Mouse (Mus musculus): Measurements from ENCODE around the gene Pthlh. TPM values are rescaled to one million over a fixed set of nuclear protein-coding genes. Genes with fewer than 3 reads are reported as not detected.
"Not testable (repeated sequence)": the region's sequence is repeated elsewhere in the genome, so short reads cannot be mapped to it uniquely, and the experiment has no call there.

Gene Pthlh
- polyA plus RNA-seq (2015; fragmentation: Nextera tagmentation; extraction: Ambion mirVana) = 1.4 and 2.5 TPM in 2 replicates

DNA sequence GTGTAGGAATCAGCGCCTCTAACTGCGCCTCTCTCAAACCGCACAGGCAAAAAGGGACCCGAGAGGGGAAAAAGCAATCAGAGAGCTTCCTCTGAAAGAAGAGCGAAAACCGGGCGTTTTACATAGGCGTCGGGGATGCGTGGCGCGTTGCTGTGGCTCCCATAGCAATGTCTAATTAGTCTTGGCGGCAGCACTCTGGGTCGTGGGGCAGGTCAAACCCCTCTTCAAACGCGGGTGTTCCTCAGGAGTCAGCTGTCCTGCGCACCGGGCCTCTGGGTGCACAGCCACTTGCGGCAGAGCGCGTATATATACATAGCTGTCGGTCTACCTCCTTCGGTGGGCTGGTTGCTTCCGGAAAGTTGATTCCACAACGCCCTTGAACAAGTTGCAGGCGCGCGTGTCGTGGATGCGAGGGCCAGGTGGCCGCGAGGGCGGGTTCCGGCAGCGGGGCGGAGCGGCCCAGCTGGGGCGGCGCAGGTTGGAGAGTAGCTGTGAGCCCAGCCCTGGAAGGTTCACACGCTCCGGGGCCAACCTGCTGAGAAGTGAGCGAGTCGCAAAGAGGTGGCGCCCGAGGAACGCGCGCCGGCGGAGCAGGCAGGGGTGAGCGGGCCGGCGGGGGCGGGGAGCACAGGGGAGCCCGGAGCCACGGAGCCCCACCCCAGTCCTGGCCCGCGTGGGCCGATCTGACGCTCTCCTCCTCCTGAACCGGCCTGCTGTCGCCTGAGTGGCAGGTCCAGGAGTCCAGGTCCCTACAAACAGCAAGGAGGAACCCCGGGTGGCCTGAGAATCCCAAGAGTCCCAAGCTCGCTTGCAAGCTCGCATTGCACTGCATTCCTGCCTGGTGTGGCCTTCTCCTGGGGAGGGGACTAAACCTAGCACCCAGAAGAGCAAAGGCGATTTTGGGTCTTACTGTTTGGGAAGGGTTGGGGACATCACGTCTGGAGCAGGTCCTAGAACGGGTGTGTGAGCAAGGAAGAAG is at the start of gene Pthlh:
Gene Pthlh, minus strand, starts transcription at position 597 of the 979 bp plus-strand sequence.
- Histone ChIP-seq H3K4me2 (ENCODE audit: low read length) (peak within 1 kb of the TSS; percentile 80), H3K4me1 (replicated peaks; ENCODE audit: insufficient read depth, low read length) (peaks cover 8% of the 10 kb centered on the region; the same call in 1 of the 2 replicates), H3K36me3 (ENCODE audit: insufficient read depth, low read length) (no peaks in the 10 kb centered on the region), H3K9ac (ENCODE audit: low read depth, low read length) (peak within 1 kb of the TSS; percentile 37; the same call in 1 of the 2 replicates), H3K27me3 (ENCODE audit: insufficient read depth, low read length) (peaks cover 8% of the 10 kb centered on the region; the same call in 1 of the 2 replicates), H3K4me3 (replicated peaks; ENCODE audit: low read depth, low read length) (peak within 1 kb of the TSS; percentile 42), H3K27ac (no peak within 1 kb of the TSS), H3K9me3 (replicated peaks; ENCODE audit: low read length) (no peaks in the 10 kb centered on the region)
- DNase-seq (ENCODE audit: low spot score) (peak; percentile 75), ATAC-seq (replicated peaks; ENCODE audit: low FRiP score, low read depth) (peak; percentile 84)
- TF ChIP-seq CTCF (IDR thresholded peaks at IDR 0.05; ENCODE audit: low read depth) = peak; percentile 44; the same call in 1 of the 2 replicates
- 1% methylated on average over 68 of the region's 68 CpGs for WGBS

DNA sequence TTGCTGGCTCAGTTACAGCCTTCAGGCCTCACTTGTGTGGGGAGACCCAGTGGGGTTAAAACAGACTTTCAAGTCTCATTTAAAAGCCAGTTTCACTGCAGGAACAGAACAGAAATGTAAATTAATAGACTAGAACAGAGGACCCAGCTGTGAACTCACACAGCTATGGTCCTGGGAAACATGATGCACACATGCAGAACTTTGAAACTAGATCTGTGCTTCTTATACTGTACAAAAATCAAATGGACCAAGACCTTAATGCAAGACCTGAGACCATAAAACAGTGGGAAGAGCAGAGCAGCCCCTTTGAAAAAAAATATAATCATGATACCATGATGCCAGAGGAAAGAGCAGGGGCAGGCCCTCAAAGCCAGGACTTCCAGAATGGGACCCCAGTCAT is 49.3 kb upstream of the Pthlh start:
- H3K4me1 ChIP-seq (replicated peaks; ENCODE audit: insufficient read depth, low read length) = no peaks in the 10 kb centered on the region
- H3K36me3 ChIP-seq (ENCODE audit: insufficient read depth, low read length) = no peaks in the 10 kb centered on the region
- ATAC-seq (replicated peaks; ENCODE audit: low FRiP score, low read depth) (no peak), DNase-seq (ENCODE audit: low spot score) (peak; percentile 43)
- H3K4me2 ChIP-seq (ENCODE audit: low read length) = no peak overlapping the region
- H3K9ac ChIP-seq (ENCODE audit: low read depth, low read length) = no peak overlapping the region
- no peak overlapping the region for H3K4me3 ChIP-seq (replicated peaks; ENCODE audit: low read depth, low read length)
- H3K27me3 ChIP-seq (ENCODE audit: insufficient read depth, low read length) = no peaks in the 10 kb centered on the region
- no peaks in the 10 kb centered on the region for H3K9me3 ChIP-seq (replicated peaks; ENCODE audit: low read length)
- no peak for TF ChIP-seq CTCF (IDR thresholded peaks at IDR 0.05; ENCODE audit: low read depth)
- H3K27ac ChIP-seq = no peak overlapping the region

DNA sequence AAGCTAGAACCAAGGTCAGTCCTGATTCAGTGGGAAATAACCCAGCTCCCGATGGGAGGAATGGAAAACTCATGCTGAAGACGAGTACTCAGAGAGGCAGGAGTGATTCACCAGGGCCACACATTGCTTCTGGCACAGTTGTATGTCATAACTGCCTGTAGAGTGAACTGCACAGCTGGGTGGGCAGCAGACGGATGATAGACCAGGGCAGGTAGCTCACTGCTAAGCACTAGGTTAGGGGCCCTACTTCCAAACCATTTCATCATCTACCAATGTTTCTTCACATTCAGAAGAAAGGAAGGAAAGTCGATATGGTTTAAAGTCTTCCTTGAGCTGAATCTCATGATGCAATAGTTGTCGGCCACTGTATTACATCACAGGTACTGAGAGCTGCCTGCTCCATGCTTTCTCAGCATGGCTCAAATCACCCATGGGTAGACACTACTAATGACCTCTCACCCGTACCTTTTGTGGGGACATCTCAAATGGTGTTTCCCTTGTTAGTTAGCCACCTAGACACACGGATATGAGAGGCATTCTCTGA is 46.5 kb upstream of the Pthlh start:
- TF ChIP-seq CTCF (IDR thresholded peaks at IDR 0.05; ENCODE audit: low read depth) = no peak
- no peak overlapping the region for H3K9ac ChIP-seq (ENCODE audit: low read depth, low read length)
- H3K27ac ChIP-seq = no peak overlapping the region
- WGBS = 85% methylated on average over 7 of the region's 7 CpGs
- DNase-seq (ENCODE audit: low spot score) (no peak), ATAC-seq (replicated peaks; ENCODE audit: low FRiP score, low read depth) (no peak)
- H3K4me3 ChIP-seq (replicated peaks; ENCODE audit: low read depth, low read length) = no peak overlapping the region
- no peaks in the 10 kb centered on the region for H3K9me3 ChIP-seq (replicated peaks; ENCODE audit: low read length)
- no peaks in the 10 kb centered on the region for H3K36me3 ChIP-seq (ENCODE audit: insufficient read depth, low read length)
- no peaks in the 10 kb centered on the region for H3K4me1 ChIP-seq (replicated peaks; ENCODE audit: insufficient read depth, low read length)
- no peaks in the 10 kb centered on the region for H3K27me3 ChIP-seq (ENCODE audit: insufficient read depth, low read length)
- H3K4me2 ChIP-seq (ENCODE audit: low read length) = no peak overlapping the region

DNA sequence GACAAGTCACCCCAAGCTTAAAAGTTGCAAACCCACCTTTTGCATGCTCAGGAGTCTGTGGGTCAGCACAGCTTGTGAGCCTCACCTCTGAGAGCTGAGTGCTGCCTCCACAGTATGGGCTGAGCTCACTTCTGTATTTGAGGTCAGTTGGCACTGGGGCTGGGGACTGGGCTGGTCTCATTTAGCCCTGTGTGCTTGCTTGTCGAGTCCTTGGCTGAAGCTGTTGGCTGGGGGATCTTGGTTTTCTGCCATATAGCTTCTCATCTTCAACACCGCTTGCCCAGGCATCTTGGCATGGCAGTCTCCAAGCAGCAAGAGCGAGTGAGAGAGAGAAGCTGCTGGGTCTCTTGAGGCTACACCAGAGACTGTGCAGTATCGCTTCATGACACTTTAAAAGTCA is 46.1 kb upstream of the Pthlh start:
- 85% methylated on average over 4 of the region's 4 CpGs for WGBS
- no peak for ATAC-seq (replicated peaks; ENCODE audit: low FRiP score, low read depth)
- H3K36me3 ChIP-seq (ENCODE audit: insufficient read depth, low read length) = no peaks in the 10 kb centered on the region
- H3K4me1 ChIP-seq (replicated peaks; ENCODE audit: insufficient read depth, low read length) = no peaks in the 10 kb centered on the region
- no peak for DNase-seq (ENCODE audit: low spot score)
- no peak overlapping the region for H3K4me2 ChIP-seq (ENCODE audit: low read length)
- TF ChIP-seq CTCF (IDR thresholded peaks at IDR 0.05; ENCODE audit: low read depth) = no peak
- no peak overlapping the region for H3K27ac ChIP-seq
- no peak overlapping the region for H3K4me3 ChIP-seq (replicated peaks; ENCODE audit: low read depth, low read length)
- H3K9me3 ChIP-seq (replicated peaks; ENCODE audit: low read length) = no peaks in the 10 kb centered on the region
- H3K9ac ChIP-seq (ENCODE audit: low read depth, low read length) = no peak overlapping the region
- H3K27me3 ChIP-seq (ENCODE audit: insufficient read depth, low read length) = no peaks in the 10 kb centered on the region

DNA sequence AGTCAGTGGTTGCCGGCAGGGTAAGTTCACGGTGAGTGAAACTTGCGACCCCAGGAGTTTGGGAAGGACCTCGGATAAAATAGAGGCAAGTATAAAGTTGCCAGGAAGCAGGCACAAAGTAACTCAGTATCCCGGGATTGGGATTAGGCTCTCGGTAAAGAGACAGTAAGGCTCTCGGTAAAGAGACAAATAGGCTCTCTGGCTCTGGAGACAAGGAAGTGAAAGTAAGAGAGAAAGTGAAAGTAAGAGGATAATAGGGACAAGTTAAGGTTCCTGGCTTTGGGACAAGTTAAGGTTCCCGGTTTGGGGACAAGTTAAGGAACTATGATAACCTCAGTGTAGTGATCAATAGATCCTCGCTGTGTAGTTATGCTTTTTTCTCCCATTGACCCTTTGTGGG is 40.3 kb upstream of the Pthlh start:
- H3K27me3 ChIP-seq (ENCODE audit: insufficient read depth, low read length); ATAC-seq (replicated peaks; ENCODE audit: low FRiP score, low read depth); DNase-seq (ENCODE audit: low spot score): not testable (repeated sequence)

GRCm38 (mm10) chr6:147299607-147300006 is 35.6 kb upstream of the Pthlh start:
- DNase-seq (ENCODE audit: low spot score) (no peak), ATAC-seq (replicated peaks; ENCODE audit: low FRiP score, low read depth) (no peak)
- H3K36me3 ChIP-seq (ENCODE audit: insufficient read depth, low read length) = no peaks in the 10 kb centered on the region
- no peak overlapping the region for H3K4me3 ChIP-seq (replicated peaks; ENCODE audit: low read depth, low read length)
- no peak overlapping the region for H3K4me2 ChIP-seq (ENCODE audit: low read length)
- no peaks in the 10 kb centered on the region for H3K4me1 ChIP-seq (replicated peaks; ENCODE audit: insufficient read depth, low read length)
- WGBS = 79% methylated on average over 5 of the region's 5 CpGs
- no peaks in the 10 kb centered on the region for H3K9me3 ChIP-seq (replicated peaks; ENCODE audit: low read length)
- H3K27me3 ChIP-seq (ENCODE audit: insufficient read depth, low read length) = no peaks in the 10 kb centered on the region
- no peak overlapping the region for H3K9ac ChIP-seq (ENCODE audit: low read depth, low read length)
- no peak for TF ChIP-seq CTCF (IDR thresholded peaks at IDR 0.05; ENCODE audit: low read depth)
- no peak overlapping the region for H3K27ac ChIP-seq

More for the DNA sequence above, 40.3 kb upstream of the Pthlh start:
- WGBS = 77% methylated on average over 4 of the region's 9 CpGs
- H3K27ac ChIP-seq; H3K9me3 ChIP-seq (replicated peaks; ENCODE audit: low read length); H3K9ac ChIP-seq (ENCODE audit: low read depth, low read length); H3K36me3 ChIP-seq (ENCODE audit: insufficient read depth, low read length); H3K4me3 ChIP-seq (replicated peaks; ENCODE audit: low read depth, low read length); H3K4me2 ChIP-seq (ENCODE audit: low read length); H3K4me1 ChIP-seq (replicated peaks; ENCODE audit: insufficient read depth, low read length): not testable (repeated sequence)

Measured in kidney, postnatal 0 days (tissue).